Mouse (Mus musculus): ENCODE data around the gene Sco2.

DNA sequence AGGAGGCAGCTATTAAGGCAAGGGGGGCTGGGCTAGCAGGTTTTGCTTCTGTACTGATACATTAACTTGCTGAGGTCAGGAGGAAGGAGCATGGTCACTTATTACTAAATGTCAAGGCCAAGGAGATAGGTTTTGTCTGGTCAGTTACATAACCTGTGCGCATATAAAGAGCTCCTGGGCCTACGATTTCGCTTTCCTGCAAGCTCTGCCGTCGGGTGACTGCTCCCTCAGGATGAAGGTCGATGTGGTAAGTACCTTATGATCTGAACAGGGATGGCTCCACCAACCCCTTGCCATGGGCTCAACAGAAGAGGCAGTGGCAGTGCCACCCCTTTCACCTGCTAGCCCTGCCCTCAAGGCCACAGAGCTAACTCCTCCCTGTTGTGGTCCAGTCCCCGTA is 39.4 kb downstream of the Sco2 start, which contains the start of gene Miox:
- TF ChIP-seq POLR2A (IDR thresholded peaks at IDR 0.05; ENCODE audit: insufficient read depth, low read depth, low read length) (no peak), EP300 (IDR thresholded peaks at IDR 0.05; ENCODE audit: insufficient read depth, low read depth, low read length) (no peak)
